8 mouse cellular contexts compared by ENCODE assay signal in genomic region chr3:36481776-36482193, GRCm38 (mm10). TPM values are rescaled to one million over a fixed set of nuclear protein-coding genes. Genes with fewer than 3 reads are reported as not detected.
DNase-seq lines count a peak whose midpoint lies in the region; ATAC-seq and TF ChIP-seq lines count a peak whose summit lies in the region.

No protein-coding gene starts in this region.

- ATAC-seq in liver, embryonic 16.5 days (ENCODE audit: low read depth), result no peak; the same call in 1 of the 2 replicates
- ATAC-seq in liver, embryonic 12.5 days, result no peak
- ATAC-seq in intestine, postnatal 0 days, result peak; percentile 86
- peak; percentile 88 for ATAC-seq in lung, postnatal 0 days

- H3K9me3 ChIP-seq in liver, embryonic 16.5 days (replicated peaks; ENCODE audit: control insufficient read depth, low read length), result no peaks in the 10 kb centered on the region
- H3K9me3 ChIP-seq in liver, embryonic 12.5 days (replicated peaks), result no peaks in the 10 kb centered on the region
- no peaks in the 10 kb centered on the region for H3K9me3 ChIP-seq in intestine, postnatal 0 days (ENCODE audit: control insufficient read depth)
- no peaks in the 10 kb centered on the region for H3K9me3 ChIP-seq in lung, postnatal 0 days (ENCODE audit: low read length)

- no peak for TF ChIP-seq CTCF in intestine, postnatal 0 days (IDR thresholded peaks at IDR 0.05; ENCODE audit: low read depth)
- TF ChIP-seq CTCF in lung, postnatal 0 days (IDR thresholded peaks at IDR 0.05), result no peak

- H3K36me3 ChIP-seq in liver, embryonic 16.5 days (ENCODE audit: control insufficient read depth, insufficient read depth), result no peaks in the 10 kb centered on the region
- no peaks in the 10 kb centered on the region for H3K36me3 ChIP-seq in liver, embryonic 12.5 days
- H3K36me3 ChIP-seq in intestine, postnatal 0 days (ENCODE audit: control insufficient read depth, insufficient read depth), result no peaks in the 10 kb centered on the region
- no peaks in the 10 kb centered on the region for H3K36me3 ChIP-seq in lung, postnatal 0 days (ENCODE audit: insufficient read depth, low read length)

- no peaks in the 10 kb centered on the region for H3K27me3 ChIP-seq in liver, embryonic 16.5 days (ENCODE audit: control insufficient read depth, insufficient read depth, low read depth, low read length)
- H3K27me3 ChIP-seq in liver, embryonic 12.5 days (replicated peaks), result no peaks in the 10 kb centered on the region
- no peaks in the 10 kb centered on the region for H3K27me3 ChIP-seq in intestine, postnatal 0 days (replicated peaks; ENCODE audit: control insufficient read depth, insufficient read depth, low read length)
- no peaks in the 10 kb centered on the region for H3K27me3 ChIP-seq in lung, postnatal 0 days (replicated peaks; ENCODE audit: insufficient read depth, low read length)

- 0 out of 2 replicates have a peak overlapping the region, but pooled peaks have one; percentile 1 for H3K27ac ChIP-seq in liver, embryonic 16.5 days (ENCODE audit: low read length)
- no peak overlapping the region for H3K27ac ChIP-seq in liver, embryonic 12.5 days
- H3K27ac ChIP-seq in intestine, postnatal 0 days (ENCODE audit: low read depth, low read length), result peak overlapping the region; percentile 79
- peak overlapping the region; percentile 77 for H3K27ac ChIP-seq in lung, postnatal 0 days (ENCODE audit: low read length)

- H3K4me3 ChIP-seq in liver, embryonic 16.5 days (ENCODE audit: low read depth, low read length), result no peak overlapping the region
- no peak overlapping the region for H3K4me3 ChIP-seq in liver, embryonic 12.5 days
- no peak overlapping the region for H3K4me3 ChIP-seq in intestine, postnatal 0 days (ENCODE audit: low read depth, low read length)
- H3K4me3 ChIP-seq in lung, postnatal 0 days (ENCODE audit: low read depth, low read length), result no peak overlapping the region

- TF ChIP-seq EP300 in lung, postnatal 0 days (IDR thresholded peaks at IDR 0.05), result peak; percentile 69; the same call in 1 of the 2 replicates

- H3K9ac ChIP-seq in liver, embryonic 16.5 days (ENCODE audit: low read depth, low read length), result no peak overlapping the region
- no peak overlapping the region for H3K9ac ChIP-seq in liver, embryonic 12.5 days
- H3K9ac ChIP-seq in intestine, postnatal 0 days (ENCODE audit: low read depth, low read length), result no peak overlapping the region
- H3K9ac ChIP-seq in lung, postnatal 0 days (replicated peaks; ENCODE audit: low read depth), result no peak overlapping the region

- DNase-seq in embryo, embryonic 11 days, result peak; percentile 72
- peak; percentile 78 to 86 for DNase-seq in heart, adult 18-20 months
- DNase-seq in lung, postnatal 0 days (ENCODE audit: low spot score), result peak; percentile 88
- DNase-seq in right cerebral cortex, adult 2 months (ENCODE audit: low spot score in 2 of 2), result peak; percentile 24 to 40
- DNase-seq in thymus, postnatal 0 days (ENCODE audit: low spot score), result no peak

- no peak overlapping the region for H3K4me2 ChIP-seq in liver, embryonic 16.5 days (ENCODE audit: low read depth, low read length)
- no peak overlapping the region for H3K4me2 ChIP-seq in liver, embryonic 12.5 days
- peak overlapping the region; percentile 35 for H3K4me2 ChIP-seq in intestine, postnatal 0 days (replicated peaks; ENCODE audit: low read depth)
- H3K4me2 ChIP-seq in lung, postnatal 0 days (replicated peaks; ENCODE audit: low read depth, low read length), result peak overlapping the region; percentile 23; the same call in 1 of the 2 replicates

- WGBS in liver, embryonic 16.5 days (ENCODE audit: insufficient replicate concordance), result 35% methylated on average over 11 of the region's 11 CpGs
- 29% methylated on average over 11 of the region's 11 CpGs for WGBS in liver, embryonic 12.5 days (ENCODE audit: insufficient replicate concordance)
- WGBS in intestine, postnatal 0 days, result 7% methylated on average over 11 of the region's 11 CpGs
- 11% methylated on average over 11 of the region's 11 CpGs for WGBS in lung, postnatal 0 days

- H3K4me1 ChIP-seq in liver, embryonic 16.5 days (ENCODE audit: control insufficient read depth, low read depth, low read length), result peaks cover 3% of the 10 kb centered on the region; the same call in 1 of the 2 replicates
- peaks cover 5% of the 10 kb centered on the region; the same call in 1 of the 2 replicates for H3K4me1 ChIP-seq in liver, embryonic 12.5 days
- peaks cover 12% of the 10 kb centered on the region for H3K4me1 ChIP-seq in intestine, postnatal 0 days (replicated peaks; ENCODE audit: control insufficient read depth, insufficient read depth, low read length)
- peaks cover 12% of the 10 kb centered on the region; the same call in 1 of the 2 replicates for H3K4me1 ChIP-seq in lung, postnatal 0 days (ENCODE audit: insufficient read depth, low read depth, low read length)

RNA-seq across cellular contexts. Expression of gene 1810062G17Rik, which starts 6.0 kb away (rescaled TPM):
- 0.96 and 1.1 TPM in 2 replicates for polyA plus RNA-seq in liver, embryonic 16.5 days (2015; fragmentation: Nextera tagmentation; extraction: Ambion mirVana)
- polyA plus RNA-seq in liver, embryonic 12.5 days (2016; fragmentation: Nextera tagmentation; extraction: Ambion mirVana), result 0.83 and 1.4 TPM in 2 replicates
- not detected for total RNA-seq in heart, adult 18-20 months (2021)
- 2.8 and 3.3 TPM in 2 replicates for polyA plus RNA-seq in intestine, postnatal 0 days (2015; fragmentation: Nextera tagmentation; extraction: Ambion mirVana)
- polyA plus RNA-seq in lung, postnatal 0 days (2015; fragmentation: Nextera tagmentation; extraction: Ambion mirVana), result 6.9 and 8.0 TPM in 2 replicates
- polyA plus RNA-seq in thymus, postnatal 0 days (2015; fragmentation: Nextera tagmentation; extraction: Ambion mirVana), result 2.5 and 3.8 TPM in 2 replicates

RNA-seq across cellular contexts. Expression of gene Anxa5, which starts 6.1 kb away (rescaled TPM):
- 80.2 and 80.3 TPM in 2 replicates for polyA plus RNA-seq in liver, embryonic 16.5 days (2015; fragmentation: Nextera tagmentation; extraction: Ambion mirVana)
- 68.6 and 70.7 TPM in 2 replicates for polyA plus RNA-seq in liver, embryonic 12.5 days (2016; fragmentation: Nextera tagmentation; extraction: Ambion mirVana)
- total RNA-seq in heart, adult 18-20 months (2021), result 100 to 1,000 TPM; 128 to 134 TPM
- polyA plus RNA-seq in intestine, postnatal 0 days (2015; fragmentation: Nextera tagmentation; extraction: Ambion mirVana), result 177 and 184 TPM in 2 replicates
- 449 and 491 TPM in 2 replicates for polyA plus RNA-seq in lung, postnatal 0 days (2015; fragmentation: Nextera tagmentation; extraction: Ambion mirVana)
- 329 and 344 TPM in 2 replicates for polyA plus RNA-seq in thymus, postnatal 0 days (2015; fragmentation: Nextera tagmentation; extraction: Ambion mirVana)

RNA-seq across cellular contexts. Expression of gene Gm11549, which starts 39.8 kb away (rescaled TPM):
- polyA plus RNA-seq in liver, embryonic 16.5 days (2015; fragmentation: Nextera tagmentation; extraction: Ambion mirVana), result not detected in 2 replicates
- not detected in 2 replicates for polyA plus RNA-seq in liver, embryonic 12.5 days (2016; fragmentation: Nextera tagmentation; extraction: Ambion mirVana)
- total RNA-seq in heart, adult 18-20 months (2021), result not detected
- polyA plus RNA-seq in intestine, postnatal 0 days (2015; fragmentation: Nextera tagmentation; extraction: Ambion mirVana), result 1.1 and 1.2 TPM in 2 replicates
- polyA plus RNA-seq in lung, postnatal 0 days (2015; fragmentation: Nextera tagmentation; extraction: Ambion mirVana), result not detected in 2 replicates
- polyA plus RNA-seq in thymus, postnatal 0 days (2015; fragmentation: Nextera tagmentation; extraction: Ambion mirVana), result 0.14 and 0.16 TPM in 2 replicates

Comparison
In these comparisons a context has a peak if more than half of its experiments do, and no peak if none do; other contexts are left out.
1. ATAC-seq: peak in intestine, postnatal 0 days (single experiment) and lung, postnatal 0 days (single experiment); none in liver, embryonic 16.5 days (single experiment) and liver, embryonic 12.5 days (single experiment).
2. H3K4me2 ChIP-seq: peak in intestine, postnatal 0 days (single experiment) and lung, postnatal 0 days (single experiment); none in liver, embryonic 16.5 days (single experiment) and liver, embryonic 12.5 days (single experiment).